Mouse (Mus musculus) brain, embryonic 14.5 days (tissue): Measurements from ENCODE around the gene Uhrf1.

Source experiments
- CTCF ChIP-seq: fragments of 200-500 bp; IDR thresholded peaks from 2 replicates; pipeline ENCODE4 v1.5.1; 2012; ENCODE audit warnings: inconsistent platforms, mild to moderate bottlenecking, moderate library complexity, borderline replicate concordance; ENCODE audit not compliant: insufficient read depth, insufficient read length; ENCODE audit errors: extremely low read depth
- POLR2A ChIP-seq: fragments of 200-500 bp; IDR thresholded peaks from 2 replicates; pipeline ENCODE4 v1.6.1; 2012; ENCODE audit warnings: mild to moderate bottlenecking, inconsistent platforms, borderline replicate concordance; ENCODE audit not compliant: poor library complexity, insufficient read depth, insufficient read length, severe bottlenecking; ENCODE audit errors: extremely low read depth

- TF ChIP-seq POLR2A (no peak), CTCF (no peak)
These were observed at the start of gene Uhrf1 for GRCm38 (mm10) chr17:56303160-56303846.
